Mouse (Mus musculus) gastrocnemius, adult 8-10 months (tissue): ENCODE data around the gene Hs1bp3. TPM values are rescaled to one million over a fixed set of nuclear protein-coding genes. Genes with fewer than 3 reads are reported as not detected.
A peak's percentile ranks its signal among the peaks of the same experiment; 100 is the strongest.

Source experiments
- DNase-seq, 2 experiments: peaks; one replicate each; pipeline ENCODE4 v3.0.0; 2022; ENCODE audit warnings: low spot score in 2 of 2
- total RNA-seq, 4 experiments: library from RNA; stranded (reverse); gene quantifications; 2 replicates each; pipeline ENCODE4 v1.2.4; 2022

Hs1bp3 gene
- total RNA-seq, 4 experiments from 2014 or later, result 4.3 to 8.4 (median 5.4) TPM

- DNase-seq, result peak; percentile 18 to 64
Measured at GRCm38 (mm10) chr12:8393226-8393625, 80.0 kb downstream of the Hs1bp3 start.

Other genes starting within 250 kb of the Hs1bp3 start
- 10 to 100 TPM in 1 of 4 experiments, 1 to 10 TPM in 3; 8.4 to 10.2 (median 8.6) TPM for gene Ldah, start 105.3 kb upstream of the Hs1bp3 start, total RNA-seq
- gene Gdf7, start 11.5 kb upstream of the Hs1bp3 start, total RNA-seq, result not detected
- 10 to 100 TPM; 19.6 to 44.6 (median 26.7) TPM for gene Rhob, start 186.6 kb downstream of the Hs1bp3 start, total RNA-seq